Mouse (Mus musculus) gastrocnemius, postnatal 25 days (tissue): ENCODE measurements around the gene Gmds. TPM values are rescaled to one million over a fixed set of nuclear protein-coding genes. Genes with fewer than 3 reads are reported as not detected.

Experiments used
- DNase-seq: peaks from one replicate; pipeline ENCODE4 v3.0.0; 2022
- total RNA-seq, 2 experiments: library from RNA; stranded (reverse); gene quantifications; 1 replicate in 1 of 2; 2 replicates in 1 of 2; pipeline ENCODE4 v1.2.3; 2021

The Gmds gene
- total RNA-seq, 2 experiments from 2014 or later: 1.9 to 2.3 TPM

GRCm38 (mm10) chr13:32026226-32026975, 312.1 kb downstream of the Gmds start:
- no peak for DNase-seq

GRCm38 (mm10) chr13:32024822-32025221, 313.7 kb downstream of the Gmds start:
- DNase-seq: no peak

GRCm38 (mm10) chr13:32020455-32021249, 317.9 kb downstream of the Gmds start:
- no peak for DNase-seq

DNA sequence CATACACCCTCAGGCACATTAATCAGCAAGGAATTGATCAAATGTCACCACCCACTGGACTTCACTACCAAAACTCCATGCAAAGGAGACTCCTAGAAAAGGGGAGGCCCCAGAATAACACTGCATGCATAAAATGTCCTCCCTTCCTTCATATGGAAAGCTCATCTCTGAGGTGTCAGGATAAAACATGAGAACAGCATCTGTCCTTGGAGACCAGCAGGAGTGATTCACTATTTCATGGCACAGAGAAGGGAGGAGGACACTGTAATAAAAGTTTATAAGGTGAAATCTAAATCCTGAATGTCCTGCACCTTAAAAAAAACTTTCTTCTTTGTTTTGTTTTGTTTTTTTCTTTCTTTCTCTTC, 319.3 kb downstream of the Gmds start:
- no peak for DNase-seq

DNA sequence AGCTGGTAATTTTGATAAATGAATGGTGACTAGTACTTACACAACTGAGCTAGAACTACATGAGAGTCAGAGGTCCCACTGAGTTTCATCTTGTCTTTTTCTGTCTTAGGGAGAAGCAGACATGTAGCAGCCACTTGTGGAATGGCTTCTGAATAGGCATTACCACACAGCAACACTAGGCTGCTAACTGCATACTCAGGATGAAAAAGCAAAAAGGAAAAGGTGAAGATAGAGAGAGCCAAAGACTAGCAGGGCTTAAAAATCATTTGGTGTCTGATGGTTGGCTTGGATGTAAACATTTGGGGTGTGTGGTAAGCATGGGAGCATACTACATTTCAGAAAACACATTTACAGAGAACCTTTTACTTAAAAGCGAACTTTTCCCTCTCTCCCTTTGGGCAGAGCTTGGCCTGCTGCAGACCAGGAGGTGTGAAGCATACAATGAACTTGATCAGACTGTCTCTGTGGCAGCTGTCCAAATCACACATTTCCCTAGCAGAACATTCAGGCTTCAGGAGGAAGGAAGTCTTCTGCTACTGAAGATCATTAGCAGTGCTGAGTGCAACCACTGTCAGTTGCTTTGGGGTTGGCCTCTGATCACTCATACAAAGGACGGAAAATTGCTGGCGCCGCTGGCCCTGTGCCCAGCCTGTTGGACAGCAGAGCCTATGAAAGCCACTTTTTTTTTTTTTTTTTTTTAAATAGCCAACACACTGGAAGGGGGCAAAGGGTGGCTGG, 319.9 kb downstream of the Gmds start:
- DNase-seq: peak; percentile 52

GRCm38 (mm10) chr13:32008802-32009201, 329.7 kb downstream of the Gmds start:
- DNase-seq: no peak

DNA sequence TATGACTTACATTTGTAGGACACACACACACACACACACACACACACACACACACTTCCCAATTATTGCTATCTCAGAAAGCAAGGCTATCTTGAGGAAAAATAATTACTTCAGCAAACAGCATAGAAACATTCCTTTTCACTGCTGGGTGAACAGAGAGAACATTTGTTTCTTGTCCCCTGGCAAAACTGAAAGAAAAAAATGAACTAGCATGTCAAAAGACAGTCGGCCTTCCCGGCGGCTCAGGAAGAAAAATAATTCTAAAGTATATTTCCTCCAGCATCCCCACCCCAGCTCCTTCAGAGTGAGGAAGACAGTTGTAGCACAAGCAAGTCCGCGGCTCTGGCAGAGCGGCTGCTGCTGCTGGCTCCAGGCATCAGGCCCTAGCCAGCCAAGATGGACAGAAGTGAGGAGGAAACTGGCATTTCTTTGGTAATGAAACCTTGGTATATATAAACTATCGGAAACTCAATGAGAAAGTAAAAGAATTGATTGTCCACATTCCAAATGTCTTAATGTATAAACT, 330.4 kb downstream of the Gmds start:
- no peak for DNase-seq

- no peak for DNase-seq
Observed at GRCm38 (mm10) chr13:31993391-31993790, 345.1 kb downstream of the Gmds start.

GRCm38 (mm10) chr13:31992409-31993201, 345.9 kb downstream of the Gmds start:
- DNase-seq: no peak

GRCm38 (mm10) chr13:31981198-31981597, 357.3 kb downstream of the Gmds start:
- no peak for DNase-seq

DNA sequence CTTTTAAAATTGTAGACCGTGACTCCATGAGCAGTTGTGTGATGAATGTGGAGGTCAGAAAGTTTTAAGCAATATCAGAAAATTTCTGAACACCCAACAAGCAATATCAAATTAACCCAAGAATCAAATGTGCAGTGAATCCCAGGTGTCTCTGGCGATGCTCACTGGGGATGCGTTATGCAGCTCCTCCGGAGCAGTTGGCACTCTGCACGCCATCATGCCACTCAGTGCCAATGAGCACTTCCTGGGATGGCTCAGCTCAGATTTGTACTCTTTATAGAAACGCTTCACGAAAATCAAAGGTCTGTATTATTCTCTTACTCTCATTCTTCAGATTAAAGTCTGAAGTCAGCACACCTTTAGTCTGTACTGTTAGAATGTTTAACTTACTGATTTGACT, 360.4 kb downstream of the Gmds start:
- no peak for DNase-seq

GRCm38 (mm10) chr13:31974751-31975479, 363.6 kb downstream of the Gmds start:
- no peak for DNase-seq

GRCm38 (mm10) chr13:31971040-31971501, 367.5 kb downstream of the Gmds start:
- DNase-seq: no peak

- DNase-seq: no peak
Observed at GRCm38 (mm10) chr13:31968272-31968671, 370.3 kb downstream of the Gmds start.

GRCm38 (mm10) chr13:31966931-31967532, 371.5 kb downstream of the Gmds start:
- no peak for DNase-seq

GRCm38 (mm10) chr13:31960514-31960913, 378.0 kb downstream of the Gmds start:
- DNase-seq: peak; percentile 5

GRCm38 (mm10) chr13:31958346-31959335, 379.9 kb downstream of the Gmds start:
- no peak for DNase-seq

- peak; percentile 8 for DNase-seq
Observed at GRCm38 (mm10) chr13:31956584-31956983, 382.0 kb downstream of the Gmds start.

DNA sequence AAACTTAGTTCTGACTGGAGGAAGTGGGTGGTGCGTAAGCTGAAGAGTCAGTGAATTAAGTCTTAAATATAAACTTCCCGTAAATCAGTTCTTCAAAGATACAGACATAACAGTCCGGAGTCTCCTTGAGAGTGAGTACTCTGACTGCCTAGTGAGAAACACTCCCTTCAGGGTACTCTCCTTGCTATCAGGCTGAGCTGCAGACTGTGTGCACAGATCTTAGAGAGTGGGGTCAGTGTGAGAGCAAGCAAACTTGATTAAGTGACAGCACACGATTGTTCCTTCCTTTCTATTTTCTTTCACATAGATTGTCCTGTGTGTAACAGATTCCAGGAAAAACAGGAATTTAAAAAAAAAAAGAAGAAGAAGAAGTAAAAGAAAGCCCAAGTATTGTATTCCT, 382.4 kb downstream of the Gmds start:
- no peak for DNase-seq
